Comparison of ENCODE assay signal across 9 mouse cellular contexts in genomic region chr10:62275235-62275634, GRCm38 (mm10). TPM values are rescaled to one million over a fixed set of nuclear protein-coding genes. Genes with fewer than 3 reads are reported as not detected.
DNase-seq lines count a peak whose midpoint lies in the region; ATAC-seq lines count a peak whose summit lies in the region.
"Had no signal": no experiment of that assay in that cellular context is flagged by ENCODE, and none has a peak within 500 bp of the region (broad histone marks: within the 10 kb centered on the region; RNA-seq: fewer than 3 reads in every experiment).

No protein-coding gene starts in this region.

- WGBS in forebrain, embryonic 11.5 days, result 38% methylated on average over 4 of the region's 4 CpGs
- 41% methylated on average over 4 of the region's 4 CpGs for WGBS in forebrain, embryonic 12.5 days

- no peak overlapping the region for H3K27ac ChIP-seq in forebrain, embryonic 11.5 days (ENCODE audit: low read depth, low read length)
- no peak overlapping the region for H3K27ac ChIP-seq in forebrain, embryonic 12.5 days

- no peaks in the 10 kb centered on the region for H3K9me3 ChIP-seq in forebrain, embryonic 11.5 days (ENCODE audit: control insufficient read depth, low read length)
- H3K9me3 ChIP-seq in forebrain, embryonic 12.5 days, result no peaks in the 10 kb centered on the region
- H3K9me3 ChIP-seq: G1E had no signal

- ATAC-seq in forebrain, embryonic 11.5 days (replicated peaks; ENCODE audit: low FRiP score), result no peak
- no peak for ATAC-seq in forebrain, embryonic 12.5 days (ENCODE audit: low FRiP score)

- H3K27me3 ChIP-seq in forebrain, embryonic 11.5 days (ENCODE audit: control insufficient read depth, insufficient read depth, low read length), result no peaks in the 10 kb centered on the region
- no peaks in the 10 kb centered on the region for H3K27me3 ChIP-seq in forebrain, embryonic 12.5 days

- H3K36me3 ChIP-seq in forebrain, embryonic 11.5 days (ENCODE audit: control insufficient read depth, insufficient read depth, low read length), result no peaks in the 10 kb centered on the region
- H3K36me3 ChIP-seq in forebrain, embryonic 12.5 days (replicated peaks), result peaks cover 14% of the 10 kb centered on the region

- no peak overlapping the region for H3K9ac ChIP-seq in forebrain, embryonic 11.5 days (ENCODE audit: low read length)
- H3K9ac ChIP-seq in forebrain, embryonic 12.5 days, result no peak overlapping the region

- peak; percentile 87 for DNase-seq in forebrain, embryonic 11.5 days (ENCODE audit: low spot score)
- peak; percentile 85 for DNase-seq in ZHBTc4 (ENCODE audit: low read depth, low spot score)
- DNase-seq in cerebellum, postnatal 4 days (ENCODE audit: low spot score in 2 of 2), result peak; percentile 85 to 87
- peak; percentile 88 for DNase-seq in heart, adult 8-10 months (ENCODE audit: low spot score)
- peak; percentile 58 to 75 for DNase-seq in layer of hippocampus, postnatal 36 days
- peak; percentile 76 for DNase-seq in mesoderm, embryonic 11.5 days (ENCODE audit: low read depth, low spot score)
- peak; percentile 83 to 95 for DNase-seq in spleen, postnatal 4 days (ENCODE audit: low spot score in 2 of 2)

- H3K4me3 ChIP-seq in forebrain, embryonic 11.5 days (ENCODE audit: low read depth, low read length), result no peak overlapping the region
- H3K4me3 ChIP-seq in forebrain, embryonic 12.5 days (replicated peaks), result no peak overlapping the region

- no peaks in the 10 kb centered on the region for H3K4me1 ChIP-seq in forebrain, embryonic 11.5 days (replicated peaks; ENCODE audit: control insufficient read depth, insufficient read depth, low read length)
- H3K4me1 ChIP-seq in forebrain, embryonic 12.5 days, result no peaks in the 10 kb centered on the region

- no peak overlapping the region for H3K4me2 ChIP-seq in forebrain, embryonic 11.5 days (ENCODE audit: low read depth, low read length, severe bottlenecking)
- no peak overlapping the region for H3K4me2 ChIP-seq in forebrain, embryonic 12.5 days

RNA-seq across cellular contexts. Expression of gene Tacr2, which starts 23.0 kb away (rescaled TPM):
- not detected in 2 replicates for polyA plus RNA-seq in forebrain, embryonic 11.5 days (2014; fragmentation: Nextera tagmentation; extraction: Ambion mirVana)
- polyA plus RNA-seq in forebrain, embryonic 12.5 days (2016; fragmentation: Nextera tagmentation; extraction: Ambion mirVana), result not detected in 2 replicates
- total RNA-seq in heart, adult 8-10 months (2022), result not detected
- not detected for total RNA-seq in layer of hippocampus, postnatal 36 days (2021)
- polyA plus RNA-seq: G1E had no signal

RNA-seq across cellular contexts. Expression of gene Tspan15, which starts 44.2 kb away (rescaled TPM):
- 13.9 and 15.5 TPM in 2 replicates for polyA plus RNA-seq in forebrain, embryonic 11.5 days (2014; fragmentation: Nextera tagmentation; extraction: Ambion mirVana)
- 11.7 and 13.7 TPM in 2 replicates for polyA plus RNA-seq in forebrain, embryonic 12.5 days (2016; fragmentation: Nextera tagmentation; extraction: Ambion mirVana)
- 1 to 10 TPM; 5.6 to 9.2 (median 7.0) TPM for total RNA-seq in heart, adult 8-10 months (2022)
- 10 to 100 TPM; 18.3 to 18.5 TPM for total RNA-seq in layer of hippocampus, postnatal 36 days (2021)
